Mouse (Mus musculus) kidney, embryonic 16.5 days (tissue): ENCODE data around the gene Gzmd. TPM values are rescaled to one million over a fixed set of nuclear protein-coding genes. Genes with fewer than 3 reads are reported as not detected.
"Not testable (repeated sequence)": the region's sequence is repeated elsewhere in the genome, so short reads cannot be mapped to it uniquely, and the experiment has no call there.

Experiments used
- ATAC-seq: fragments of 200-750 bp; cut with Nextera tagmentation; 2 replicates; pipeline ENCODE4 v1.8.0; 2017; ENCODE audit warnings: moderate TSS enrichment; ENCODE audit not compliant: low FRiP score, low TSS enrichment
- H3K27ac ChIP-seq: fragments of 300-500 bp; sonication (generic); 2 replicates; pipeline ENCODE4 v1.5.1; 2014; ENCODE audit warnings: low read length
- H3K27me3 ChIP-seq: fragments of 300-500 bp; sonication (generic); 2 replicates; pipeline ENCODE4 v1.6.1; 2014; ENCODE audit warnings: low read length, control low read depth, mixed read lengths; ENCODE audit not compliant: insufficient read depth
- H3K36me3 ChIP-seq: fragments of 300-500 bp; sonication (generic); 2 replicates; pipeline ENCODE4 v1.6.1; 2014; ENCODE audit warnings: low read length, control low read depth, mixed read lengths; ENCODE audit not compliant: insufficient read depth
- H3K4me1 ChIP-seq: fragments of 300-500 bp; sonication (generic); 2 replicates; pipeline ENCODE4 v1.6.1; 2014; ENCODE audit warnings: low read length, control low read depth, mixed read lengths; ENCODE audit not compliant: insufficient read depth
- H3K4me2 ChIP-seq: fragments of 300-500 bp; sonication (generic); replicated peaks from 2 replicates; pipeline ENCODE4 v1.6.1; 2014; ENCODE audit warnings: low read depth, low read length
- H3K4me3 ChIP-seq: fragments of 300-500 bp; sonication (generic); 2 replicates; pipeline ENCODE4 v1.5.1; 2014; ENCODE audit warnings: mild to moderate bottlenecking, low read length
- H3K9ac ChIP-seq: fragments of 300-500 bp; sonication (generic); replicated peaks from 2 replicates; pipeline ENCODE4 v1.6.1; 2014; ENCODE audit warnings: low read length
- H3K9me3 ChIP-seq: fragments of 300-500 bp; sonication (generic); 2 replicates; pipeline ENCODE4 v1.6.1; 2016; ENCODE audit warnings: low read length, control low read depth
- WGBS: fragments of 180-500 bp; shearing (Covaris S2); extraction: QIAGEN DNeasy Blood & Tissue Kit; methylation state at CpG from one replicate; pipeline ENCODE4 v1.1.7; 2014; 5-methylcytosine and 5-hydroxymethylcytosine counted together
- polyA plus RNA-seq: library from polyadenylated mRNA; unstranded; fragments of >200 nt; fragmentation: Nextera tagmentation; extraction: Ambion mirVana; gene quantifications from 2 replicates; pipeline ENCODE4 v1.2.1, GENCODE M21; 2015

The Gzmd gene
- polyA plus RNA-seq, 1 experiment from 2014 or later: not detected

DNA sequence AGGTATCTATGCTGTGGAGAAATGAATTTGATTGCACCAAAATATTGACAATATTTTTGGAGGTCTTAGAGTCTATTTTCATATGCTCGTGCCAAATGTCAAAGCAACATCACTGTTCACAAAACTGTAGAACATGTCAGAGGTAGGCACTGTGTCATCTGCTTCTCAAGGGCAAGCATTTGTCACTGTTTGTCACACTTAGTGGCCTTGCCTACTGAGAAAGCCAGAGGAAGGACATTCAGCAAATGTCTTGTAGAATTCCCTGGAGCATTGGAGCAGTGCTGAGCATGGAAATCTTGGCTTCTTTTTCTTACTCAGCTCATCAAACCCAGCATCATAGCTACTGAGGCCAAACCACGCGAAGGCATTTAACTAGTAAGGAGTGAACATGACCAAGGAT lies 8.9 kb downstream of the Gzmd start:
- H3K4me2 ChIP-seq: no peak overlapping the region
- no peak overlapping the region for H3K27ac ChIP-seq
- H3K9ac ChIP-seq: no peak overlapping the region
- no peaks in the 10 kb centered on the region for H3K9me3 ChIP-seq
- WGBS: 88% methylated on average over 3 of the region's 3 CpGs
- ATAC-seq: no peak
- no peaks in the 10 kb centered on the region for H3K27me3 ChIP-seq
- H3K36me3 ChIP-seq: no peaks in the 10 kb centered on the region
- H3K4me1 ChIP-seq: no peaks in the 10 kb centered on the region
- H3K4me3 ChIP-seq: no peak overlapping the region

- no peak for ATAC-seq
Observed at GRCm38 (mm10) chr14:56120525-56120924, 11.9 kb downstream of the Gzmd start, which contains the start of gene Gzme. Gene Gzme, minus strand, starts transcription at chr14:56120625.

DNA sequence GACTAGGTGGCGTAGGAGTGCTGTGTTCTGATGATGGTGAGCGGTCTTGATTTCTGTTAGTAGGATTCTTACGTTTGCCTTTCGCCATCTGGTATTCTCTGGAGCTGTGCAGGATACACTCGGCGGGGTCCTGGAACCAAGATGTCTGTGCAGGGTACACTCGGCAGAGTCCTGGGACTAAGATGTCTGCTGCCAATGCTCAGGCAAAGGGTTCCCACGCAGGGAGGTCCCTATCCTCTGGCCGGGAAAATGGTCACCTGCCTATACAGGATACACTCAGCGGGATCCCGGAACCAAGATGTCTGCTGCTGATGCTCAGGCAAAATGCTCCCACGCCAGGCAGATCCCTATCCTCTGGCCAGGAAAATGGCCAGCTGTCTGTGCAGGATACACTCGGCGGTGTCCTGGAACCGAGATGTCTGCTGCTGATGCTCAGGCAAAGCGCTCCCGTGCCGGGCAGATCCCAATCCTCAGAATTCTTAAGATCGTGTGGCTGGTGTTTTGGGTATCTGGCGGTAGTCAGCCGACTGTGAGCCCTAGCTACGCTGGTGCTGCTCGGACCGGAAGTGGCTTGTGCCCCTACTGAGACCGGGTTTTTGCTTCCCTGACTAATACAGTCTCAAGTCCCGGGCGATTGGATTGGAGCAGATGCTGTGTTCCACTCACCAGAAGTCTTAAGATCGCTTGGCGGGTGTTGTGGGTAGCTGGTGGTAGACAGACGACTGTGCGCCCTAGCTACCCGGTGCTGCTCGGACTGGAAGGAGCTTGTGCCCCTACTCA lies 16.7 kb downstream of the Gzmd start:
- not testable (repeated sequence) for H3K4me3 ChIP-seq, H3K4me2 ChIP-seq, H3K36me3 ChIP-seq, H3K27ac ChIP-seq, H3K27me3 ChIP-seq, H3K4me1 ChIP-seq, H3K9ac ChIP-seq, H3K9me3 ChIP-seq, ATAC-seq
- 93% methylated on average over 33 of the region's 33 CpGs for WGBS

More at GRCm38 (mm10) chr14:56120525-56120924, 11.9 kb downstream of the Gzmd start, which contains the start of gene Gzme:
- Histone ChIP-seq H3K27me3 (no peaks in the 10 kb centered on the region), H3K27ac (no peak within 1 kb of the TSS), H3K9me3 (no peaks in the 10 kb centered on the region), H3K4me3 (no peak within 1 kb of the TSS), H3K36me3 (no peaks in the 10 kb centered on the region), H3K4me1 (no peaks in the 10 kb centered on the region), H3K4me2 (no peak within 1 kb of the TSS), H3K9ac (no peak within 1 kb of the TSS)

GRCm38 (mm10) chr14:56105447-56106180 lies 26.8 kb downstream of the Gzmd start:
- Histone ChIP-seq H3K27ac (no peak overlapping the region), H3K9ac (no peak overlapping the region), H3K4me3 (no peak overlapping the region), H3K4me2 (no peak overlapping the region), H3K4me1 (no peaks in the 10 kb centered on the region), H3K27me3 (no peaks in the 10 kb centered on the region), H3K36me3 (no peaks in the 10 kb centered on the region), H3K9me3 (no peaks in the 10 kb centered on the region)
- ATAC-seq: no peak
- WGBS: 81% methylated on average over 13 of the region's 13 CpGs

GRCm38 (mm10) chr14:56105016-56105415 lies 27.4 kb downstream of the Gzmd start:
- no peak overlapping the region for H3K4me2 ChIP-seq
- H3K9me3 ChIP-seq: no peaks in the 10 kb centered on the region
- H3K9ac ChIP-seq: no peak overlapping the region
- no peak overlapping the region for H3K27ac ChIP-seq
- H3K4me3 ChIP-seq: no peak overlapping the region
- no peaks in the 10 kb centered on the region for H3K27me3 ChIP-seq
- ATAC-seq: no peak
- no peaks in the 10 kb centered on the region for H3K4me1 ChIP-seq
- whole genome bisulfite sequencing: 84% methylated on average over 5 of the region's 5 CpGs
- no peaks in the 10 kb centered on the region for H3K36me3 ChIP-seq

DNA sequence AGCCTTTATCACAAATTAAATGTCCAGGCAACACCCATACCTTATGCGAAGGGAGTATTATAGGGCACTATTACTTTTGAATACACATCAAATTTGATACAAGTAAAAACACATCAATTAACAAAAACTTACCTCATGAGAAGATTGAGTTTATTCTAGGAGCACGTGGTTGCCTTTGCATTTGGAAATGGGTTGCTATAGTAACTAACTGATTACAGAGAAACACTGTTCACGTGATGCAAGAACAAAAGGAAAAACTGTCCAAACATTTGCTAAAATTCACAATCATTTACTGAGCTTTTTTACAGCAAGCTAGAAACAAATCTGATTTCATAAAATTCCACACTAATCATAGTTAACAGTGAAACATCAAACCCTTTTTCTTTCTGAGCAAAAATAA lies 29.0 kb downstream of the Gzmd start:
- H3K27me3 ChIP-seq: no peaks in the 10 kb centered on the region
- 86% methylated on average over 3 of the region's 3 CpGs for WGBS

DNA sequence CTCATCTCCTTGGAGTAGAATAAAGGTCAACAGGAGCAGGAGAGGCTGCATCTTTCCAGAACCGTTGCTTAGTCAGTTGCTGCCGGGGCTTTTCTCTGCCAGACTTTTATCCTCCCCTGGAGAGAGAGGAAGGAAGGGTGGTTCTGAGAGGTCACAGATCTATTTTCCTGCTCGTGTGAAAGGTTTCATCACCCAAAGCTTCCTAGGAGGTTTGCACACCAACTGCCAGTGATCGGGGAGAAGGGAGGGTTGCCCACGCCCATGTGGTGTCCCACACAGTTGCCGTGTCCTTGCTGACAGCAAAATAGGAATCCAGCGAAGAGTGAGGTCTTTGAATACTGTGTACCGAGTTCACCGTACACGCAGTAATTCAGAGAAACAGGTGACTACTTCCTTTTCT lies 30.0 kb downstream of the Gzmd start, which contains the start of gene Ctsg:
TSS of gene Ctsg (minus strand) at position 189 of the 400 bp plus-strand sequence.
- ATAC-seq: no peak
- Histone ChIP-seq H3K4me2 (no peak within 1 kb of the TSS), H3K4me3 (no peak within 1 kb of the TSS), H3K9ac (no peak within 1 kb of the TSS), H3K9me3 (no peaks in the 10 kb centered on the region), H3K4me1 (no peaks in the 10 kb centered on the region), H3K27ac (no peak within 1 kb of the TSS), H3K36me3 (no peaks in the 10 kb centered on the region), H3K27me3 (no peaks in the 10 kb centered on the region)
- WGBS: 69% methylated on average over 10 of the region's 10 CpGs

More for the DNA sequence above, 29.0 kb downstream of the Gzmd start:
- Histone ChIP-seq H3K9me3 (no peaks in the 10 kb centered on the region), H3K27ac (no peak overlapping the region), H3K4me3 (no peak overlapping the region), H3K36me3 (no peaks in the 10 kb centered on the region), H3K4me2 (no peak overlapping the region), H3K9ac (no peak overlapping the region), H3K4me1 (no peaks in the 10 kb centered on the region)
- ATAC-seq: no peak

- 80% methylated on average over 4 of the region's 4 CpGs for WGBS
- no peak for ATAC-seq
- Histone ChIP-seq H3K4me1 (no peaks in the 10 kb centered on the region), H3K27ac (no peak overlapping the region), H3K4me3 (no peak overlapping the region), H3K9ac (no peak overlapping the region), H3K9me3 (no peaks in the 10 kb centered on the region), H3K36me3 (no peaks in the 10 kb centered on the region), H3K27me3 (no peaks in the 10 kb centered on the region), H3K4me2 (no peak overlapping the region)
Observed at GRCm38 (mm10) chr14:56098940-56099339, 33.5 kb downstream of the Gzmd start.

DNA sequence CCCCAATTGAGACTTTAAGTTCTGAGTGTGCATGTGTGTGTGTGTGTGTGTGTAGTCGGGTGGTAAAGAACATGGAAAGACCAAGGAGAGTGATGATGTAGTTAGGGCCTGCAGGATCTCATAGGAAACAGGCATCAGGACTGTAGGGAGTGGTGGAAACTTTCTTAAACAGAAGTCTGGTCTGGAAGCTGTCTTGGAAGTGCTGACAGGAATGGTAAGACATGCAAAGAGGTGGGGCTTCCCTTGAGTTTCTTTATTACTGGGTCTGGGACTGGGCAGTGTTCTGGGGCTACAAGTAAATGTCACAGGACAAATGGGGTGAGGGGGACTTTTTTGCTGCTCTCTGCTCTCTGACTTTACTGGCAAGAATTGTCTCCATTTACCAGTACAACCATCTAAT lies 34.8 kb downstream of the Gzmd start:
- no peak for ATAC-seq
- no peak overlapping the region for H3K9ac ChIP-seq
- WGBS: 84% methylated on average over 1 of the region's 1 CpGs

GRCm38 (mm10) chr14:56093353-56093752 lies 39.1 kb downstream of the Gzmd start:
- H3K27me3 ChIP-seq: no peaks in the 10 kb centered on the region
- 69% methylated on average over 2 of the region's 2 CpGs for WGBS

More for the DNA sequence above, 34.8 kb downstream of the Gzmd start:
- H3K27ac ChIP-seq: no peak overlapping the region
- H3K4me1 ChIP-seq: no peaks in the 10 kb centered on the region
- H3K27me3 ChIP-seq: no peaks in the 10 kb centered on the region
- no peak overlapping the region for H3K4me3 ChIP-seq
- H3K9me3 ChIP-seq: no peaks in the 10 kb centered on the region
- no peaks in the 10 kb centered on the region for H3K36me3 ChIP-seq
- no peak overlapping the region for H3K4me2 ChIP-seq

More at GRCm38 (mm10) chr14:56093353-56093752, 39.1 kb downstream of the Gzmd start:
- H3K36me3 ChIP-seq: no peaks in the 10 kb centered on the region
- no peak overlapping the region for H3K9ac ChIP-seq
- H3K4me3 ChIP-seq: no peak overlapping the region
- H3K4me1 ChIP-seq: no peaks in the 10 kb centered on the region
- no peak for ATAC-seq
- H3K9me3 ChIP-seq: no peaks in the 10 kb centered on the region
- no peak overlapping the region for H3K27ac ChIP-seq
- no peak overlapping the region for H3K4me2 ChIP-seq
